ENCODE assay signal across 16 mouse cellular contexts in the genomic region with DNA sequence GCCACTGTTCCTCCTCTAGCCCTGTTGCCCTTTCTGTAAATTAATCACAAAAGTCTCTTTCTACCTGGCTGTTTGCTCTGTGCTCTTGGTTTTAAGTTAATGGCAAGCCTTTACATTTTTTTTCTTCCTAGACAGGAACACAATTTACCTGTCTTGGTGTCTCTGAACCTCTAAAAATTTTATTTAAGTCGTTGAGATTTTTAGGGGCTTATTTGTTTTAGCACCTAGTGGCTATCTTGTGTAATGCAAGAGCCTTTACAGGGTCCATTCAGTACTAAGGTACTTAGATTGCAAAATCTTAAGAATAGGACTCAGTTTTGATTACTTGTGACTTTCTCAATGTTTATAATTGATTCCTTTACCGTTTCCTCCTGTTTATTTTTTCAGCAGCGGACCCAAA.
DNase-seq lines count a peak whose midpoint lies in the region; ATAC-seq and TF ChIP-seq lines count a peak whose summit lies in the region.
"Had no signal": no experiment of that assay in that cellular context is flagged by ENCODE, and none has a peak within 500 bp of the region (broad histone marks: within the 10 kb centered on the region; RNA-seq: fewer than 3 reads in every experiment).

No protein-coding gene starts in this region.

- TF ChIP-seq CTCF in layer of hippocampus, adult 2 months (conservative IDR thresholded peaks at IDR 0.05): peak; percentile 65

- H3K27me3 ChIP-seq in forebrain, embryonic 12.5 days: peaks cover 6% of the 10 kb centered on the region
- no peaks in the 10 kb centered on the region for H3K27me3 ChIP-seq in forebrain, embryonic 14.5 days (replicated peaks; ENCODE audit: control insufficient read depth, insufficient read depth, low read length)
- 0 out of 2 replicates have a peak, but pooled peaks cover 3% of the 10 kb centered on the region for H3K27me3 ChIP-seq in embryonic facial prominence, embryonic 12.5 days

- no peak for ATAC-seq in forebrain, embryonic 12.5 days (ENCODE audit: low FRiP score)
- no peak for ATAC-seq in forebrain, embryonic 14.5 days
- ATAC-seq in embryonic facial prominence, embryonic 12.5 days (ENCODE audit: insufficient number of reproducible peaks, insufficient read depth, low FRiP score, low TSS enrichment): no peak
- ATAC-seq: activated CD4-positive, CD25-positive, alpha-beta regulatory T cell, adult 4 months had no signal

- peaks cover 23% of the 10 kb centered on the region for H3K4me1 ChIP-seq in forebrain, embryonic 12.5 days
- H3K4me1 ChIP-seq in forebrain, embryonic 14.5 days (ENCODE audit: control insufficient read depth, insufficient read depth, low read length): no peaks in the 10 kb centered on the region
- H3K4me1 ChIP-seq in embryonic facial prominence, embryonic 12.5 days: 0 out of 2 replicates have a peak, but pooled peaks cover 2% of the 10 kb centered on the region

- 0 out of 2 replicates have a peak overlapping the region, but pooled peaks have one; percentile 15 for H3K4me2 ChIP-seq in forebrain, embryonic 12.5 days
- H3K4me2 ChIP-seq in forebrain, embryonic 14.5 days (ENCODE audit: low read length): no peak overlapping the region
- H3K4me2 ChIP-seq in embryonic facial prominence, embryonic 12.5 days (replicated peaks): 0 out of 2 replicates have a peak overlapping the region, but pooled peaks have one; percentile 15
- H3K4me2 ChIP-seq: limb, embryonic 13.5 days had no signal

- no peak for DNase-seq in forebrain, embryonic 14.5 days (ENCODE audit: low spot score)
- no peak for DNase-seq in layer of hippocampus, adult 2 months (ENCODE audit: low spot score in 2 of 2)
- no peak for DNase-seq in layer of hippocampus, adult 18-20 months (ENCODE audit: low spot score in 2 of 2)
- DNase-seq in A20 (ENCODE audit: low read depth, low spot score): peak; percentile 26
- no peak for DNase-seq in gastrocnemius, postnatal 36 days
- DNase-seq in thymus, postnatal 4 days: no peak
- DNase-seq: adrenal gland, postnatal 25 days; cerebellum, adult 9-10 months; kidney, adult 8-10 months; right cerebral cortex, adult 18-20 months; spleen, adult 18-20 months had no signal

- no peak overlapping the region for H3K4me3 ChIP-seq in forebrain, embryonic 12.5 days (replicated peaks)
- no peak overlapping the region for H3K4me3 ChIP-seq in forebrain, embryonic 14.5 days (ENCODE audit: low read depth, low read length)
- no peak overlapping the region for H3K4me3 ChIP-seq in layer of hippocampus, adult 2 months
- H3K4me3 ChIP-seq in embryonic facial prominence, embryonic 12.5 days: no peak overlapping the region
- H3K4me3 ChIP-seq: limb, embryonic 13.5 days had no signal

- 65% methylated on average over 3 of the region's 3 CpGs for WGBS in forebrain, embryonic 12.5 days
- WGBS in forebrain, embryonic 14.5 days: 65% methylated on average over 3 of the region's 3 CpGs
- 59% methylated on average over 3 of the region's 3 CpGs for WGBS in embryonic facial prominence, embryonic 12.5 days

- no peaks in the 10 kb centered on the region for H3K36me3 ChIP-seq in forebrain, embryonic 12.5 days (replicated peaks)
- H3K36me3 ChIP-seq in forebrain, embryonic 14.5 days (ENCODE audit: control insufficient read depth, insufficient read depth, low read length): no peaks in the 10 kb centered on the region
- H3K36me3 ChIP-seq in embryonic facial prominence, embryonic 12.5 days: no peaks in the 10 kb centered on the region
- H3K36me3 ChIP-seq: limb, embryonic 13.5 days had no signal

- H3K9me3 ChIP-seq in forebrain, embryonic 12.5 days: no peaks in the 10 kb centered on the region
- H3K9me3 ChIP-seq in forebrain, embryonic 14.5 days (replicated peaks; ENCODE audit: control insufficient read depth, low read length): no peaks in the 10 kb centered on the region
- H3K9me3 ChIP-seq in embryonic facial prominence, embryonic 12.5 days: no peaks in the 10 kb centered on the region
- H3K9me3 ChIP-seq: limb, embryonic 13.5 days had no signal

- H3K27ac ChIP-seq in forebrain, embryonic 12.5 days: no peak overlapping the region
- no peak overlapping the region for H3K27ac ChIP-seq in forebrain, embryonic 14.5 days (ENCODE audit: low read depth, low read length)
- no peak overlapping the region for H3K27ac ChIP-seq in layer of hippocampus, adult 2 months
- H3K27ac ChIP-seq in embryonic facial prominence, embryonic 12.5 days: no peak overlapping the region
- H3K27ac ChIP-seq: hindbrain, embryonic 14.5 days; limb, embryonic 13.5 days had no signal

- intact Hi-C loops in gastrocnemius, postnatal 36 days (cut with DNase I): no loop called here

- H3K9ac ChIP-seq in forebrain, embryonic 12.5 days: no peak overlapping the region
- no peak overlapping the region for H3K9ac ChIP-seq in forebrain, embryonic 14.5 days (ENCODE audit: low read length)
- H3K9ac ChIP-seq in embryonic facial prominence, embryonic 12.5 days: no peak overlapping the region
- H3K9ac ChIP-seq: hindbrain, embryonic 14.5 days; limb, embryonic 13.5 days had no signal
